Comparison of ENCODE assay signal across 35 mouse cellular contexts in the genomic region with DNA sequence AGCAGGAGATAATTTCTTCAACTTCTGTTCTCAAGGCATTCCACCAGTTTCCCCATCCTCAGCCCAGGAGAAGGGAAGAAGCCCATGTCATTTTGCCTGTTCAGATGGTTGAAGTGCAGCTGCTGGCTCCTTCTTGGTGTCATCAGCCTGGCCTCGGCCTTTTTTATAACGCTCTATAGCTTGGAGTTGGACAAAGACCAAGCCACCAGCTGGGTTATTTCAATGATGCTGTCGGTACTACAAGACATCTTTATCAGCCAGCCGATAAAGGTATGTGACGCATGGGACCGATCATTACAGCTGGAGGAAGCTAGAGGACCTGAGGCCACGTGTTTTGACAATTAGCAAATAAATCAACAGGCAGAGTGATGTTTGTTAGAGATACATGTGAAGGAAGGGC. TPM values are rescaled to one million over a fixed set of nuclear protein-coding genes. Genes with fewer than 3 reads are reported as not detected.
"Had no signal": no experiment of that assay in that cellular context is flagged by ENCODE, and none has a peak within 500 bp of the region (broad histone marks: within the 10 kb centered on the region; RNA-seq: fewer than 3 reads in every experiment).

No protein-coding gene starts in this region.

- H3K27me3 ChIP-seq: hindbrain, embryonic 12.5 days; hindbrain, embryonic 13.5 days; hindbrain, embryonic 15.5 days; intestine, embryonic 15.5 days had no signal

- H3K4me2 ChIP-seq: heart, embryonic 11.5 days; heart, embryonic 12.5 days; heart, embryonic 13.5 days; heart, embryonic 15.5 days; hindbrain, embryonic 12.5 days; hindbrain, embryonic 13.5 days; hindbrain, embryonic 14.5 days; hindbrain, embryonic 15.5 days; intestine, embryonic 15.5 days had no signal

- ATAC-seq: hindbrain, embryonic 16.5 days; hindbrain, postnatal 0 days; inflammation-experienced regulatory T-cells, adult 6 months; intestine, embryonic 15.5 days; intestine, embryonic 16.5 days; intestine, postnatal 0 days had no signal

- H3K9ac ChIP-seq: heart, embryonic 12.5 days; heart, embryonic 13.5 days; heart, embryonic 15.5 days; hindbrain, embryonic 12.5 days; hindbrain, embryonic 13.5 days; hindbrain, embryonic 14.5 days; hindbrain, embryonic 15.5 days; intestine, embryonic 15.5 days had no signal

- H3K9me3 ChIP-seq: heart, embryonic 10.5 days; heart, embryonic 13.5 days; heart, embryonic 15.5 days; hindbrain, embryonic 10.5 days; hindbrain, embryonic 12.5 days; hindbrain, embryonic 13.5 days; hindbrain, embryonic 15.5 days; intestine, embryonic 15.5 days had no signal

- H3K27ac ChIP-seq: heart, adult 2 months; heart, embryonic 10.5 days; heart, embryonic 13.5 days; heart, embryonic 15.5 days; hindbrain, embryonic 10.5 days; hindbrain, embryonic 12.5 days; hindbrain, embryonic 13.5 days; hindbrain, embryonic 14.5 days; hindbrain, embryonic 15.5 days; hindbrain, postnatal 0 days; intestine, embryonic 15.5 days; kidney, postnatal 0 days had no signal

- H3K36me3 ChIP-seq: heart, embryonic 10.5 days; heart, embryonic 12.5 days; heart, embryonic 13.5 days; heart, embryonic 15.5 days; hindbrain, embryonic 10.5 days; hindbrain, embryonic 12.5 days; hindbrain, embryonic 13.5 days; hindbrain, embryonic 15.5 days; intestine, embryonic 15.5 days had no signal

- H3K4me1 ChIP-seq: heart, embryonic 10.5 days; heart, embryonic 12.5 days; heart, embryonic 15.5 days; hindbrain, embryonic 12.5 days; hindbrain, embryonic 15.5 days; intestine, embryonic 15.5 days had no signal

- H3K4me3 ChIP-seq: heart, adult 2 months; heart, embryonic 10.5 days; heart, embryonic 12.5 days; heart, embryonic 13.5 days; heart, embryonic 15.5 days; hindbrain, embryonic 10.5 days; hindbrain, embryonic 12.5 days; hindbrain, embryonic 13.5 days; hindbrain, embryonic 15.5 days; intestine, embryonic 15.5 days; layer of hippocampus, adult 2 months had no signal

- DNase-seq: heart, adult 2 months; heart, postnatal 10 days; heart, postnatal 14 days; heart, postnatal 36 days; kidney, adult 11 months; kidney, adult 18-20 months; kidney, adult 2 months; kidney, adult 8-10 months; kidney, adult 9 months; kidney, postnatal 10 days; kidney, postnatal 14 days; kidney, postnatal 25 days; kidney, postnatal 36 days; layer of hippocampus, adult 9-11 months; layer of hippocampus, postnatal 36 days had no signal

RNA-seq across cellular contexts. Expression of gene Pkd1l3, which starts 34.2 kb away (rescaled TPM):
- total RNA-seq: heart, postnatal 25 days; heart, postnatal 36 days had no signal
- polyA plus RNA-seq: heart, embryonic 14.5 days; intestine, postnatal 0 days; kidney, postnatal 0 days had no signal
